Mouse (Mus musculus) G1E (cell line): Measurements from ENCODE around the gene P2ry12.

Experiments
- CTCF ChIP-seq: IDR thresholded peaks from 2 replicates; pipeline ENCODE4 v1.5.1; 2012; ENCODE audit warnings: low read depth, low read length, inconsistent platforms, mixed read lengths
- GATA1 ChIP-seq: IDR thresholded peaks from 2 replicates; pipeline ENCODE4 v1.6.1; 2012; ENCODE audit warnings: borderline replicate concordance, low read length, inconsistent platforms, mixed read lengths
- POLR2AphosphoS5 ChIP-seq: IDR thresholded peaks from 2 replicates; pipeline ENCODE4 v1.6.1; 2012; ENCODE audit warnings: low read depth, low read length, inconsistent platforms; ENCODE audit not compliant: insufficient replicate concordance
- TAL1 ChIP-seq: conservative IDR thresholded peaks from 2 replicates; pipeline ENCODE4 v1.6.1; 2012; ENCODE audit warnings: low read depth, low read length, inconsistent platforms, mixed read lengths

- TF ChIP-seq TAL1, result no peak
- no peak for TF ChIP-seq GATA1
- TF ChIP-seq CTCF, result no peak
- TF ChIP-seq POLR2AphosphoS5, result no peak
Measured at GRCm38 (mm10) chr3:59169921-59170627, 92.6 kb downstream of the P2ry12 start.
